Mouse (Mus musculus) right cerebral cortex, adult 18-20 months (tissue): ENCODE measurements around the gene 2300009A05Rik.

Source experiments
- DNase-seq: peaks from one replicate; pipeline ENCODE4 v3.0.0; 2022; ENCODE audit warnings: mixed read lengths

2300009A05Rik gene

GRCm38 (mm10) chr9:63346029-63346428 is 53.0 kb downstream of the 2300009A05Rik start:
- DNase-seq = no peak
